Mouse (Mus musculus): Measurements from ENCODE around the gene Mlana.

Mlana gene

DNA sequence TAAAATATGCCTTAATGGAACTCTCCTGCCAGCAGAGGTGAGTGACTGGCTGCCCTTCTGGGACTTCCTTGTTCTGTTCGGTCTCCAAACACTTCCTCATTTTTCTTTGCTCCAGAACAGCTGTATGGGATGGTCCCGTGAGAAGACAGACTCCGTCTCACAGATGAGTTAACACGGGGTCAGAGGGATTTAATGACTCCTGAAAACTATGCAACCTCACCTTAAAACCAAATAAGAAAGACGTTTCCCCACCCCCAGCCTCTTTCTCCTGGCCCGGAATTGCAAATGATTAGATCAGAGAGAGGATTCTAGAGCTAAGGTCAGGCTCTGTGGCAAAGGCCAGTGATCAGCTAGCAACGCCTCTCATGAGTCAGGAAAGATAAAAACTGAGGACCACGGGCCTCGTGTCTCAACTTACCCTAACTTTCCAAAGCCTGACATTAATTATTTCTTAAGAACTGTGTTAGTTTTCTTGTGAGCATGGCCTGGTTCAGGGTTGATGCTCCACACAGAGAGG is 22.0 kb upstream of the Mlana start:
- peak in 1 of 2 experiments; percentile 43 for DNase-seq (ENCODE audit: low spot score in 2 of 2)

DNA sequence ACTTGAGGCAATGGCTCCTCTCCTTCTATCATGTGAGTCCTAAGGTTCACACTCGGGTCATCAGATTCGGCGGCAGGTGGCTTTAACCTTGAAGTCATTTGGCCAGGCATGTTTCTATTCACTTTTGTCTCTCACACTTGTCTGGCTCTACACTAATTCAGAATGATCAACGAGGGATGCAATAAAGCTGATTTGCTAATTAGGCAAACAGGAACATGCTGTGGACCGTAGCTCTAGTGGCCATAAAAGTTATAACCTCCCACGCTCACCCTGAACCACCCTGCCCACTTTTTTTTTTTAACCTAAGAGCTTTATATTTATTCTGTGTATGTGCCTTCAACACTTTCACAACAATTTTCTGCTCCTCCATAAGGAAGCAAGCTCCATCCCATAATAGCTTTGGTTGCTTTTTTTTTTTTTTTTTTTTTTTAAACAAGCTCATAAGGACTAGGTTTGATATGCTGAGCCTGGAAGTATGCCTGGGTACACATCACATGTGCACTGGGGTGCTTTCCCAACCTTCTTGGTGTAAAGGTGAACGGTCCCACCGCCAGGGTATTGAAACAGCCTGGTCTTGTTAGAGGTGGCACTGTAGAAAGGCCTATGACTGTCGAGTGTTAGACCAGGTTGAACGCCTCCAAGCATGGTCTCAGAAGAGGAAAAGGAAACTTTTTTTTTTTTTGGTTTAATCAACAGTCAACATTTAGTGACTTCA is 21.0 kb upstream of the Mlana start:
- peak in 1 of 2 experiments; percentile 62 for DNase-seq (ENCODE audit: low spot score in 2 of 2)

DNA sequence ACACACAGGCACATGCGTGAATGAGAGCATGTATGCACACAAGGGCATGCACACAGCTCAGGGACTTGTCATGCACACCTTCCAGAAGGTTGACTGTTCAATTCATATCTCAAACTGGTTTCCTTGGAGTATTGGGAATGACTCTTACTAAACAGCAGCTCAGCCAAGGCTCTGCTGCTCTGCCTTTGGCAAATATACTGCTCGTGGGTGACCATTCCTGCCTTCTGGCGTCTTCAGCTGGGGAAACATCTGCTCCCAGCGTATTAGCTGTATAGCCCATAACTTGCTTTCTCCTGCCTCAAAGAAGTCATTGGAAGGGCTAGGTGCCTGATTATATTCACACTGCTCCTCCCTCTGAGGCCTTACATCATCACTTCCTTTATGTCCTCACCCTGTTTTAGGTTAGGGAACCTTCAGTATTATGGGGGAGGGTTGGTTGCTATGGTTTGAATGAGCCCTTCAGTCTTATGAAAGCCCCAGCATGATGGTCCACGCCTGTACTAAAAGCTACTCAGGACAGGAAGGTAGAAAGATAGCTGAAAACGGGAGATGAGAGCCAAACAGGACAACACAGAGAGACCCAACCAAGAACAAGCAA is 19.3 kb upstream of the Mlana start:
- DNase-seq (ENCODE audit: low spot score in 2 of 2), result no peak

DNA sequence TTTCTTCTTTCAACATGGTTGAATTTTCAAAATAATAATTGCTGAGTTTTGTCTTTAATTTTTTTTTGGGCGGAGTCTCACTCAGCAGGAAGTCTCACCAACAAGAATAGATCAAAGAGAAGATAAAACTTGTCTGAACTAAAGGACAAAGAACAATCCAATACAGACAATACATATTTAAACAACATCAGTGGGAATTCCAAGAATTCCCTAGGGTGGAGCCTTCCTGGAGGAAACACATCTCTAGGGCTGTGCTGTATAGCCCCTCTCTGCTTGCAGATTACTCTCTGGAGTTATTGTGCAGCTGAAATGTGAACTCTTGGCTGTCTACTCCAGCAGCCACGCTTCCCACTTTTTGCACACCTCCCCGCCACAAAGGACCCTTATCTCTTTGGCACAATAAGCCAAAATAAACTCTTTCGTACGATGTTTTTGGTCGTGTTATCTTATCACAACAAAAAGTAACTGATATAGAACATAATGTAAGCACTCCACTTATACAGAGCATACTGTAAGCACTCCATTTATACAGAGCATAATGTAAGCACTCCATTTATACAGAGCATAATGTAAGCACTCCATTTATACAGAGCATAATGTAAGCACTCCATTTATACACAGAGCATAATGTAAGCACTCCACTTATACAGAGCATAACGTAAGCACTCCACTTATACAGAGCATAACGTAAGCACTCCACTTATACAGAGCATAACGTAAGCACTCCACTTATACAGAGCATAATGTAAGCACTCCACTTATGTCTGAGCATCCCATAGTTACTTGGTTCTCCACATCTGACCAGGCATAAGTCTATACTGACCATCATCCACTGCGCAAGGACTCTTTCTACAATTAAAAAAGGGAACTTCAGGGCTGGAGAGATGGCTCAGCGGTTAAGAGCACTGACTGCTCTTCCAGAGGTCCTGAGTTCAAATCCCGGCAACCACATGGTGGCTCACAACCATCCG is 17.2 kb upstream of the Mlana start:
- DNase-seq (ENCODE audit: low spot score in 2 of 2), result no peak

DNA sequence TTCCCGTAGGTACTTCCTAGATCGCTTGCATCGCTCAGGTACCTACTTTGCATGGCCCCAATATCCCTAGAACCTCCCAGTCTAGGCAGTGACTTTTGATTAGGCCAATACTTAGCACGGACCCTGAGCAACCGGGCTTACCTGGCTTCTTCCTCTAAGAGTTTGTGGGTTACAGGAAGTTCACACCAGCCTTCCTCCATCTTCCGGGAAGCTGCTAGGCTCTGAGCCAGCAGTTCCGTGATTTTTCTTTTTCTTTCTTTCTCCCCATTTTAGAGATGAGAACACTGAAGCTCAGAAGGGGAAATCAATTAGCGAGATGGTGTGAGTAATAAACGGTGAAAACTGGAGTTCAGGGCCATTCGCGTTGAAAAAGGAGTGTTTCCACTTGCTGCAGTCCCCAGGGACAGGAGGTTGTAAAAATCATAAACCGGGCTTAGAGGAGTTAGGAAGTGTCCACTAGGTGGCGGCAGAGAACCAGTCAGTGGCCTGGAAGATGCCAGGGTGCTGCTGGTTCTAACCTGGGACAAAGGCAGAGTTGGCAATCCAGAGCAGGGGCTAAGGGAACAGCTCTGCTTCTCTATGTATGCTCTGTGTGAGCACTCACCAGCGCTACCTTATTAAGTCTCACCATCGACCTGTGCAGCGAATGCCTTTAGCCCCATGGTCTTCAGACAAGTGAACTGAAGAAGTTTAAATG is 13.6 kb upstream of the Mlana start:
- peak; percentile 62 to 78 for DNase-seq (ENCODE audit: low spot score in 2 of 2)

DNA sequence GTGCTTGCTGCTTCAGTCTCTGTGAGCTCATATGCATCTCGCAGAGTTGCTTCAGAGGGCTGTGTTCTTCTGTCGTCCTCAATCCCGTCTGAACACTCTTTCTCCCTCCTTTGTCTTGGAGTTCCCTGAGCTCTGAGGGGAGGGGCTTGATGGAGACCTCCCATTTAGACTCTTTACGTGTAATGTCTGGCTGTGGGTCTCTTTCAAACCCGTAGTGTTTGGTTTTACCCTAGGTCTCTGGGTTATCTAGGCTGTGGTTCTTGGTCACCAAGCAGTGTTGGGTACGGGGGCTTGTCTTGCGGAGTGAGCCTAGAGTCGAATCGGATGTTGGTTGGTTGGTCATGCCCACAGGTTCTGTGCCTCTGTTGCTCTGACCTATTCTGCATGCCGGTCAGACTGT is 2.6 kb upstream of the Mlana start:
- no peak for DNase-seq (ENCODE audit: low spot score in 2 of 2)

DNA sequence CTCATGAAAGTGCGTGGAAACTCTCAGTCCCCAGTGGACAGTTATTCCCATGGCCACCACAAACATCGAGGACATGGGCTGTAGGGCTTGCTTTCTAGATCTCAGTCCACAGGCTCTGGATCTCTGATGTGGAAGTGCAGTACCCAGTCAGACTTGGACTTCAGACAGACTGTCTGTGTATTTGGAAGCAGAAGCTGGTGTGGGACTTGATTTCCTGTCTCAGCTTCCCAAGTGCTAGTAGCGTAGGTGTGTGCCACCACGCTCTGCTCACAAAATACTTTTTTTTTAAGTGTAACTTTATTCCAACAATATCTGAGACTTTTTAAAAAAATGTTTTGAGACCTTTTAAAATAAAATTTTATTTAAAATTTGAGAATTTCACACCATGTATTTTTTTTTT is 1.3 kb upstream of the Mlana start:
- no peak for DNase-seq (ENCODE audit: low spot score in 2 of 2)

DNA sequence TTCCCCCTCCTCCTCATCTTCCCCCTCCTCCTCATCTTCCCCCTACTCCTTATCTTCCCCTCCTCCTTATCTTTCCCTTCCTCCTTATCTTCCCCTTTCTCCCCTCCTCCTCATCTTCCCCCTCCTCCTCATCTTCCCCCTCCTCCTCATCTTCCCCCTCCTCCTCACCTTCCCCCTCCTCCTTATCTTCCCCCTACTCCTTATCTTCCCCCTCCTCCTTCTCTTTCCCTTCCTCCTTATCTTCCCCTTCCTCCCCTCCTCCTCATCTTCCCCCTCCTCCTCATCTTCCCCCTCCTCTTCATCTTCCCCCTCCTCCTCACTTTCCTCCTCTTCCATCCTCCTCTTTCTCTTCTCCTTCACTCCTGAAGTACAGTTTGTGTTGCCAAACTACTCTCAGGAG is 784 bp upstream of the Mlana start:
- DNase-seq (ENCODE audit: low spot score in 2 of 2), result no peak

DNA sequence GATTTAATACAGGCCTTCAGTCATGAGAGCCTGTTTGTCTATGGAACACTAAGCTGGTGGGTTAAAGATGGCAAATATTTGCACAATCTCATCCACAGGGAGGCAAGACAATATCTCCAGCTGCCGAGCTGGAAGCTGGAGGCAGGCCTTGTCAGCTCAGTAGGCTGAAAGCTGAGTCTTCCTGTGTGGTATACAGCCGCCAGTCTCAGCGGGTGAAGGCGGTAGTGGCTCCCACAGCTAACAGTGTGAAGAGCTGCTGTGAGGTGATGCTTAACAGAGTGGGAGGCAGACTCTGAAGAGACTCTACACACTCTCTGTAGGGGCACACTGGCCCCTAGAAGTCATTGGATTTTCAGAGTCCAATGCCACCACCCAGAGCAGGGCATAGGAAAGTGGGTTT is 4.1 kb downstream of the Mlana start:
- no peak for DNase-seq (ENCODE audit: low spot score in 2 of 2)

DNA sequence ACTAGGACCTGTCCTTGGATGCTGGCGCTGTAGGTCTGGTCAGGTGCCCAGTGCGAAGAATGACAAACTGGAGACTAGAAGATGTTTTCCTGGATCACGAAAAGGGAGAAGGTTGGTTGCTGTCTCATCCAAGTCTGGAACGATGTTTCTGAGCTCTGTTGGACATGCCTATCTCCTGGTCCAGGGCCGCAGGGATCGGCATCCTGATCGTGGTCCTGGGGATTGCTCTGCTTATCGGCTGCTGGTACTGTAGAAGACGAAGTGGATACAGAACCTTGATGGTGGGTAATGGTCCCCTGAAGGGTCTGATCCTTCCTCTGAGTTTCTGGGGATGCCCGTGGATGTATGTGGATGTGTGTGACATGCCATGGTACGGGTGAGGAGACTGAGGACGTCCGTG is 6.8 kb downstream of the Mlana start:
- DNase-seq (ENCODE audit: low spot score in 2 of 2), result no peak

DNA sequence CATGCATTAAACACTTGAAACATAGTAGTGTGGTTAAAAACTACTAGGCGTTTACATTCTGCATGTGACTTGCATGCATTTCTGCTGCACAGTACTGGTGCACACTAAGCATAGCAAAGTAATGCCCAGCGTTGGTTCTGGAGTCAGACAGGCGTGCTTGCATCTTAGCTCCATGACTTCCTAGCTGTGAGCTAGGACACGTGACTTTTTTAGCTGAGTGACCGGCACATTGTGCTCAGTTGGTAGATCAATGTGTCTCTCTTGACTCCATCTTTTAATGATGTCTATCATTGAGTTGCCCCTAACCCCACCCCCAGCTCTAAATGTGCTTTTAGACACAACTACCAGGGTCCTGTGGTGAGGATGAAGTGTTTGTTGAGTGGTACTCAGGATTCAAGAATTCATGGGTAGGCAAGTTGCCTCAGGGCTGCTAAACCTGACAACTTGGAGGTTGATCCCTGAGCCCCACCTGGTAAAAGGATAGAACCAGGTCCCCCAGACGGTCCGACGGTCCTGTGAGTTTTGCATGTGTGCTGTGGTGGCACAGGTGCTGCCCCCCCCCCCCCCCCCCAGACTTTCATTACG is 9.8 kb downstream of the Mlana start:
- DNase-seq (ENCODE audit: low spot score in 2 of 2), result no peak

DNA sequence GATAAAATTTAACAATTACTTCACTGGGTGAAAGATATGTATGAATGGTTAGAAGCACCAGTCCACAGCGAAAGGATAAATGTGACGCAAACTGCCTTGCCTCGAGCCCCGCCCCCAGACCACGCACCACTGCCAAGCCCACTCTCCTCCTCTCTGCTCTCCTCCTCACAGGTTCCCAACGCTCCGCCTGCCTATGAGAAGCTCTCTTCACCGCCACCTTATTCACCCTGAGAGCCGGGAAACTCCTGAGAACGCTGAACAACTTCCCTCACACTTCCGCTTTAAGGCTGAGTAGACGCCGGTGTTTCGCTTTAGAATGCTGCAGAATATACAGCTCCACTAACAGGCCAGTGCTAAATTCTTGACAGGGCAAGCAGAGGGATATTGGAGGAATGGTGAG is 10.4 kb downstream of the Mlana start:
- DNase-seq (ENCODE audit: low spot score in 2 of 2), result no peak

DNA sequence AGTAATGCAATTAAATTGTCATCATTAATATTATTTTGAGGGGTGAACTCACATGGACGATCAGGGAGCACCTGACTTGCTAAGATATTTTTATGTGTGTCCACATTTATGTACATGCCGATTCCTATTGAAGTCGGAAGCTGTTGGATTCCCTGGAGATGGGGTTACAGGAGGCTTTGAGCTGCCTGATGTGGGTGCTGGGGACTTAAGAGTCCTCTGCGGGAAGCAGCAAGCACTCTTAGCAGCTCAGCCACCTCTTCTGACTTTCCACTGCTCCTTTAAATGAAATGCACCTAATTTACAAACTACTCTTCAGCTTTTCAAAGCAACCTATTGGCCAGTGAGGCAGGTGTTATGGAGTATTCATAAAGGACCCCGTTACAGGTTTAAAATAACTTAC is 10.8 kb downstream of the Mlana start:
- DNase-seq (ENCODE audit: low spot score in 2 of 2), result no peak

DNA sequence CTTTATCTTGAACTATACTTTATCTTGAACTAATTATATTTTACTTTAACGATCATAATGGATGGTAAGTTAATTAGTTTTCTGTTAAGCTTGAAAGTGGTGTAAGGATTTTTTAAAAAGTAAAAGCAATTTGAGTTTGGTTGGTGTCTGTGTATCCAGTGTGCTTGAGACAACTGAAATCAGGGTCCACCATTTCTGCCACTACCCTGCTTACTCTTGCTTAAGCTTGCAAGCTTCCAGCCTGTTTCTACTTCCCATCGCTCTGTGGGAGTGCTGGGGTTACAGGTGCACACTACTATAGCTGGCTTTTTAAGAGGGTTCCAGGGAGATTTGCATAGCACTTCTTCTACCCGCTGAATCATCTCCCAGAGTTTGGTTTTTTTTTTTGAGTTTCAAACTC is 11.8 kb downstream of the Mlana start:
- DNase-seq (ENCODE audit: low spot score in 2 of 2), result no peak

DNA sequence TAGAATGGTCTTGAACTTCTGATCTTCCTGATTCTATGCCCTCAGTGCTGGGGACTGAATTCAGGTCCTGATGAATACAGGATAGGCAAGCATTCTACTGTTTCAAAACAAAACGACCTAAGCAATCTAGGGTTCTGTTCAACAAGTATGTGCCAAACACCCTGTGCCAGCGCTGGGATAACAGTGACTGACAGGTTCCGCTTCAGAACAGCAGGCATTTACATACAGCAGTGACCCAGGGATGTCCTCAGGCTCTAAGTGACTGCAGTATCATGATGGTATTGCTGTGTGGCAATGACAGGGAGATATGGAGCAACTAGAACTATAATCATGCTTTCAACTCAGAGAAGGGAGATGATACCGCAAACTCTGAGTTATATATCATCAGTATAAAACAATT is 15.8 kb downstream of the Mlana start:
- DNase-seq (ENCODE audit: low spot score in 2 of 2), result no peak

DNA sequence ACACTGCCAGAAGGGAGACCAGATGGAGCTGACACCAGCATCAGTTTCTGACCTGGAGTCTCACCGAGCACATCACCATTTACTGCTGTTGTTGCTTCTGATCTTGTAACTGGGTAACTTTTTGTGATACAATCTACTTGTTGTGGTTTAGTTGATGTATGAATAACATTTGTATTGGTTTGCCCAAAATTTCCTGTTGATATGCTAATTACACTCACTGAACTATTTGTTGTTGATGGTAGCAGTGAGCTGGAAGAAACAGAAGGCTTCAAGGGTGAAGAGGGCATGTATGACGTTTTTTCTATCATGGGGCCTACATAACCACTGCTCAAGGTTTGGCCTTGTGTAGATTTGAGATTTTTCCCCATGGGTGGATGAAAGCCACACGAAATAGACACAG is 20.2 kb downstream of the Mlana start:
- no peak for DNase-seq (ENCODE audit: low spot score in 2 of 2)

DNA sequence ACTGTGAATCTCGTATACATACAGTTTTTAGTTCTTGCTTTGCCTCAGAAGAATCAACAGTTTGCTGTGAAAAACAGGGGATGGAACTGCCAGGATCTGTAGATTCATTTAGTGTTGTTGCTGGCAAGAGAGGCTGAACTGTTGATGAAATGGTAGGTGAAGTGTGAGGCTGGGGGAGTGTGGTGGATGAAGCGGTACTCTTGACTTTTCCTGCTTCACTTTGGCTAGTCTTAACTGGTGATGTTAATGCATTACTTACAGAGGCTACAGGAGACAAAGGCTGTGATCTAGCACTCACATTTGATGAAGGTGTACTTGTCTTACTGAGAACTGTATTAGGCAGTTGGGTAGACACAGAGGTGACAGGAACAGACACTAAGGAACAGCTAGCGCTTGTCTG is 20.9 kb downstream of the Mlana start:
- DNase-seq (ENCODE audit: low spot score in 2 of 2), result no peak

DNA sequence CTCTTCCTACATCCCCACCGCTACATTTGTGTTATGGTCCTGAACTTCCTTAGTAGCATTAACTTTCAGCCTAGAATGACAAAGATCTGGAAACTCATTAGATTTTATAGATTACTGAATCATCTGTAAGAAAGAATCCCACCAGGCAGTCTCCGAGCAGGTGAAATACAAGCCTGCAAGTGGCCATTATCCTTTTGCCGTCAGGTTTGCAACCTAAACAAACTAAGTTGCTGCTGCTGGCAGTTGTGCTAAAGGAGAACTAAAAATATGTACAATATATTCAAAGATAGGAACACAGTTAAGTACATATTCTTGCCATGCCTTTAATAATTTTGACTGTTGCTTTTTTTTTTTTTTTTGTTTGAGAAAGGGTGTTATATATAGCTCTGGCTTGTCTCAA is 37.8 kb downstream of the Mlana start:
- DNase-seq (ENCODE audit: low spot score in 2 of 2), result no peak

DNA sequence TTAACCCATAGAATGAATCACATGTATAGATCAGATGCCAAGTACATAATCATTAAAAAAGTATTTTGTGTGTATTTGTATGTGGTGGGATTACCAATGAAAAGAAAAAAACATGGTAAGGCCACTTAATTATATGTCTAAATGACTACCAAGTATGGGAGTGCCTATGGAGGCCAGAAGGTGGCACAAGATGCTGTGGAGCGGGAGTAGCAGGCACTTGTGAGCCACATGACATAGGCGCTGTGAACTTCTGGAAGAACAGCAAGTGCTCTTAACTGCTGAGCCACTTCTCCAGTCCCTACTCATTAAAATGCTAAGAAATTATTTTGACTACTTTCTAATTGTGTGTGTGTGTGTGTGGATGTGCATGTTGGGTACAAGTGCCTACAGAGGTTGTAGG is 42.0 kb downstream of the Mlana start:
- no peak for DNase-seq (ENCODE audit: low spot score in 2 of 2)

DNA sequence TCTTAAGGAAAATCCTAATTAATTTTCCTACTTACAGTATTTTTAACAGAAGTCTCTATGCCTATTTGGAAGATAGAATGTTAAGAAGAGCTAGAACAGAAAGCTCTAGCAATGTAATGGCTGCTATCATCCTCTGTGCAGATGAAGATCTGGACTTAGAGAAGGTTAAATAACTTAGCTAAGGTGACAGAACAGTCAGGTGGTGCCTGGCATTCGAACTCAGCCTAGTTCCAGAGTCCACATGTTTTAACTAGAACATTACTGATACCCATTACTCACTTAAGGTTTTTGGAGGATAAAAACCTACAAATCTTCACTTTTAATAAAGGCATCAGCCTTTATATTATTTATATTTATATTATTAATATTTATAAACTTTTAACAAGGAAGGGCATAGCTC is 43.0 kb downstream of the Mlana start:
- no peak for DNase-seq (ENCODE audit: low spot score in 2 of 2)

DNA sequence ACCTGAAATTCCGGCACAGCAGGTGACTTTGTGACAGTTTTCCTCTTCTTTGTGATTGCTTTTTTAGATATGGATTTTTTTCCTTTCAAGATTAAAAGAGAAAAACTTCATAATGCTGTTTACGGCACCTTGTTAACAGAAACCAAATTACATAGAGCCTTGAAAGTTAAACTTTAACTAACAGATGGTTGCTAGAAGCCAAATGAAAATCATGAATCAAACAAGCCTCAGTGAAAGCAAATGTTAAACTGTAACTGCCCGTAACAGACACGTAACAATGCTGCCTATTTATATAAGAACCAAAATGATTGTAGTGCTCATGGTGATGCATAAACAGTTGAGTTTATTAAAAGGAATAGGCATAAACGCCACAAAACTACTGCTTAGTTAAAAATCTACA is 45.9 kb downstream of the Mlana start:
- no peak for DNase-seq (ENCODE audit: low spot score in 2 of 2)

DNA sequence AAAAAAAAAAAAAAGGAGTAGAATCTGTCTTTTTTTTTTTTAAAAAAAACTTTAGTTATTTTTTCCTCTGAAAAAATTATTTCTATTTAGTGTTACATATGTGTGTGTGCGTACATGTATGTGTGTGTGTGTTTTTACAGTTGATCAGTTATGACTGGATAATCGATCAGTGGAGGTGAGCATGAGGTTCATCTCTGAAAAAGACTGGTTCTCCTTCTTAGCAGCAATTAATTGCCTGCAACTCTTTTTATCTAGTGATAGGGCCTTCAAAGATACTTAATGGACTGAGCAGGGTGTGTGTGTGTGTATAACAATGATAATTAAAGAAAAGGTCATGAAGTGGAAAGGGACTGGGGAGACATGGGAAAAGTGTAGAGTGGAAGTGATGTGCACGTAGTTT is 53.4 kb downstream of the Mlana start:
- no peak for DNase-seq (ENCODE audit: low spot score in 2 of 2)
